Mouse (Mus musculus) thymus, adult 2 months (tissue): Measurements from ENCODE around the gene Stat2. TPM values are rescaled to one million over a fixed set of nuclear protein-coding genes. Genes with fewer than 3 reads are reported as not detected.
A peak's percentile ranks its signal among the peaks of the same experiment; 100 is the strongest.

Source experiments
- DNase-seq: peaks from one replicate; pipeline ENCODE4 v3.0.0; 2021
- H3K27ac ChIP-seq: fragments of 200-500 bp; 2 replicates; pipeline ENCODE4 v1.5.1; 2012; ENCODE audit warnings: low read length, control low read depth; ENCODE audit not compliant: control insufficient read depth, insufficient read depth
- H3K27me3 ChIP-seq: fragments of 200-500 bp; 2 replicates; pipeline ENCODE4 v1.6.1; 2012; ENCODE audit warnings: mild to moderate bottlenecking, low read length, moderate library complexity, mixed read lengths; ENCODE audit not compliant: control insufficient read depth, insufficient read depth
- H3K36me3 ChIP-seq: fragments of 200-500 bp; 2 replicates; pipeline ENCODE4 v1.6.1; 2012; ENCODE audit warnings: mild to moderate bottlenecking, low read length, moderate library complexity; ENCODE audit not compliant: control insufficient read depth, insufficient read depth
- H3K4me1 ChIP-seq: fragments of 200-500 bp; replicated peaks from 2 replicates; pipeline ENCODE4 v1.6.1; 2012; ENCODE audit warnings: low read length; ENCODE audit not compliant: control insufficient read depth, insufficient read depth
- H3K4me3 ChIP-seq: fragments of 200-500 bp; 2 replicates; pipeline ENCODE4 v1.5.1; 2012; ENCODE audit warnings: mild to moderate bottlenecking, low read length, control low read depth, moderate library complexity; ENCODE audit not compliant: control insufficient read depth, insufficient read depth
- CTCF ChIP-seq: fragments of 200-500 bp; IDR thresholded peaks from 2 replicates; pipeline ENCODE4 v1.5.1; 2012; ENCODE audit warnings: mild to moderate bottlenecking, control low read depth, low read length, moderate library complexity, borderline replicate concordance; ENCODE audit not compliant: control insufficient read depth, poor library complexity, insufficient read depth; ENCODE audit errors: extremely low read depth
- POLR2A ChIP-seq: fragments of 200-500 bp; IDR thresholded peaks from 2 replicates; pipeline ENCODE4 v1.6.1; 2012; ENCODE audit warnings: mild to moderate bottlenecking, low read length, control low read depth, moderate library complexity; ENCODE audit not compliant: control insufficient read depth, poor library complexity, insufficient read depth; ENCODE audit errors: extremely low read depth
- WGBS: fragments of 180-500 bp; shearing (Covaris S2); methylation state at CpG from one replicate; pipeline ENCODE4 v1.1.7; 2018; 5-methylcytosine and 5-hydroxymethylcytosine counted together
- polyA plus RNA-seq: library from polyadenylated mRNA; depleted of rRNA; stranded (reverse); fragments of >200 nt; gene quantifications from 2 replicates; pipeline ENCODE4 v1.2.3, GENCODE M21; 2012; rRNA removed

Stat2 gene
- polyA plus RNA-seq, 1 experiment, result 62.0 TPM

GRCm38 (mm10) chr10:128338415-128338814 lies 68.1 kb downstream of the Stat2 start:
- TF ChIP-seq CTCF (no peak), POLR2A (no peak)
- WGBS, result 5% methylated on average over 5 of the region's 5 CpGs
- Histone ChIP-seq H3K27me3 (no peaks in the 10 kb centered on the region), H3K4me3 (peak overlapping the region; percentile 73), H3K4me1 (no peaks in the 10 kb centered on the region), H3K36me3 (no peaks in the 10 kb centered on the region), H3K27ac (no peak overlapping the region)
- DNase-seq, result no peak

GRCm38 (mm10) chr10:128338948-128339347 lies 68.6 kb downstream of the Stat2 start:
- H3K4me3 ChIP-seq, result no peak overlapping the region
- no peak for TF ChIP-seq CTCF
- TF ChIP-seq POLR2A, result no peak

GRCm38 (mm10) chr10:128340257-128340656 lies 69.9 kb downstream of the Stat2 start:
- Histone ChIP-seq H3K36me3 (no peaks in the 10 kb centered on the region), H3K4me3 (no peak overlapping the region), H3K4me1 (peaks cover 6% of the 10 kb centered on the region), H3K27ac (no peak overlapping the region), H3K27me3 (no peaks in the 10 kb centered on the region)
- TF ChIP-seq POLR2A (no peak), CTCF (no peak)
- 83% methylated on average over 2 of the region's 2 CpGs for WGBS
- DNase-seq, result no peak

More at GRCm38 (mm10) chr10:128338948-128339347, 68.6 kb downstream of the Stat2 start:
- DNase-seq, result no peak
- 83% methylated on average over 2 of the region's 2 CpGs for WGBS
- H3K27ac ChIP-seq, result no peak overlapping the region
- H3K27me3 ChIP-seq, result no peaks in the 10 kb centered on the region
- no peaks in the 10 kb centered on the region for H3K4me1 ChIP-seq
- no peaks in the 10 kb centered on the region for H3K36me3 ChIP-seq

Other genes with a start within 250 kb of the Stat2 start
- gene Naca, start 235.0 kb upstream of the Stat2 start, polyA plus RNA-seq, result 204 and 209 TPM in 2 replicates
- 55.7 and 99.1 TPM in 2 replicates for gene Ptges3, start 211.6 kb upstream of the Stat2 start, polyA plus RNA-seq
- gene Atp5b, start 187.3 kb upstream of the Stat2 start, polyA plus RNA-seq, result 3,947 and 4,074 TPM in 2 replicates
- gene Baz2a, start 179.0 kb upstream of the Stat2 start, polyA plus RNA-seq, result 126 and 131 TPM in 2 replicates
- gene Rbms2, start 90.3 kb upstream of the Stat2 start, polyA plus RNA-seq, result 65.3 and 76.2 TPM in 2 replicates
- gene Gls2, start 76.1 kb upstream of the Stat2 start, polyA plus RNA-seq, result 1.2 and 6.6 TPM in 2 replicates
- gene Spryd4, start 58.8 kb upstream of the Stat2 start, polyA plus RNA-seq, result 9.8 and 10.9 TPM in 2 replicates
- gene Mip, start 44.7 kb upstream of the Stat2 start, polyA plus RNA-seq, result 0.19 and 0.24 TPM in 2 replicates
- gene Timeless, start 38.5 kb upstream of the Stat2 start, polyA plus RNA-seq, result 21.3 and 29.3 TPM in 2 replicates
- 0.39 and 0.96 TPM in 2 replicates for gene Apon, start 16.5 kb upstream of the Stat2 start, polyA plus RNA-seq
- 0.38 and 4.1 TPM in 2 replicates for gene Apof, start 1.9 kb upstream of the Stat2 start, polyA plus RNA-seq
- 2.0 and 2.5 TPM in 2 replicates for gene Il23a, start 28.2 kb downstream of the Stat2 start, polyA plus RNA-seq
- 67.5 and 68.4 TPM in 2 replicates for gene Pan2, start 32.8 kb downstream of the Stat2 start, polyA plus RNA-seq
- 34.3 and 41.7 TPM in 2 replicates for gene Cnpy2, start 51.9 kb downstream of the Stat2 start, polyA plus RNA-seq
- gene Cs, start 67.2 kb downstream of the Stat2 start, polyA plus RNA-seq, result 215 and 225 TPM in 2 replicates
- 62.9 and 71.7 TPM in 2 replicates for gene Coq10a, start 98.4 kb downstream of the Stat2 start, polyA plus RNA-seq
- gene Ankrd52, start 106.6 kb downstream of the Stat2 start, polyA plus RNA-seq, result 71.0 and 87.0 TPM in 2 replicates
- 0.53 and 0.65 TPM in 2 replicates for gene Slc39a5, start 130.7 kb downstream of the Stat2 start, polyA plus RNA-seq
- gene Nabp2, start 140.9 kb downstream of the Stat2 start, polyA plus RNA-seq, result 18.0 and 20.8 TPM in 2 replicates
- 37.8 and 40.4 TPM in 2 replicates for gene Rnf41, start 141.1 kb downstream of the Stat2 start, polyA plus RNA-seq
- 176 and 211 TPM in 2 replicates for gene Smarcc2, start 188.7 kb downstream of the Stat2 start, polyA plus RNA-seq
- 445 and 566 TPM in 2 replicates for gene Myl6, start 223.6 kb downstream of the Stat2 start, polyA plus RNA-seq
- gene Myl6b, start 228.1 kb downstream of the Stat2 start, polyA plus RNA-seq, result 2.7 and 3.9 TPM in 2 replicates